Mouse (Mus musculus): Measurements from ENCODE around the gene Tdrd5.

DNA sequence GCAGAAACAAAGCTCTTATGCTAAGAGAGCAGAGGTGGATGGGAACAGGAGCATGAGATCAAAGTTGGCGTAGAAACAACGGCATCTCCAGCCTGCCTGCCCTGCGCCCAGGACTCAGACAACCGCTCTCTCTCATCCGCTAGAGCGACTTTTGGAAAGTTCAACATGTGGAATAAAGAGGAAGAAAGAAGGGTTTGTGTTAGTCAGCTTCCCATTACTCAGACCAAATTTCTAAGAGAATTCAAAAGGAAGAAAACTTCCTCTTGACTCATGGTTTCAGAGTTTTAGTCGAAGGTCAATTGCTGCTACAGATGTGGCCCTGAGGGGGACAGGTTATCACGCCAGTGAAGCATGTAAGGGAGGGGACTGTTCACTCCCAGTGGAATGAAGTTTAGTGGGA lies 39.5 kb downstream of the Tdrd5 start:
- TF ChIP-seq CTCF (conservative IDR thresholded peaks at IDR 0.05 in 1 of 2, IDR thresholded peaks at IDR 0.05 in 1 of 2; ENCODE audit: low read depth in 2 of 2, low read length in 2 of 2) (no peak), EP300 (IDR thresholded peaks at IDR 0.05; ENCODE audit: low read length) (no peak), JUND (conservative IDR thresholded peaks at IDR 0.05; ENCODE audit: low read depth, low read length) (no peak), RAD21 (IDR thresholded peaks at IDR 0.05; ENCODE audit: low read depth, low read length) (no peak), POLR2A (IDR thresholded peaks at IDR 0.05; ENCODE audit: low read depth, low read length) (no peak), USF2 (conservative IDR thresholded peaks at IDR 0.05; ENCODE audit: low read depth, low read length) (no peak), TBP (conservative IDR thresholded peaks at IDR 0.05; ENCODE audit: low read depth, low read length) (no peak), ELF1 (IDR thresholded peaks at IDR 0.05; ENCODE audit: low read depth, low read length) (no peak), ETS1 (conservative IDR thresholded peaks at IDR 0.05; ENCODE audit: low read depth, low read length) (no peak)

All from CH12.LX (cell line).